Mouse (Mus musculus) hindbrain, embryonic 13.5 days (tissue): ENCODE data around the gene Styk1. TPM values are rescaled to one million over a fixed set of nuclear protein-coding genes. Genes with fewer than 3 reads are reported as not detected.

ENCODE experiments used
- ATAC-seq: fragments of 200-750 bp; cut with Nextera tagmentation; 2 replicates; pipeline ENCODE4 v1.8.0; 2017; ENCODE audit warnings: moderate TSS enrichment; ENCODE audit not compliant: low FRiP score
- H3K27ac ChIP-seq: fragments of 300-500 bp; sonication (generic); 2 replicates; pipeline ENCODE4 v1.5.1; 2015; ENCODE audit warnings: inconsistent platforms, mild to moderate bottlenecking, moderate library complexity
- H3K27me3 ChIP-seq: fragments of 300-500 bp; sonication (generic); 2 replicates; pipeline ENCODE4 v1.6.1; 2015; ENCODE audit warnings: mild to moderate bottlenecking, inconsistent platforms
- H3K36me3 ChIP-seq: fragments of 300-500 bp; sonication (generic); 2 replicates; pipeline ENCODE4 v1.6.1; 2015; ENCODE audit warnings: mild to moderate bottlenecking, inconsistent platforms
- H3K4me1 ChIP-seq: fragments of 300-500 bp; sonication (generic); replicated peaks from 2 replicates; pipeline ENCODE4 v1.6.1; 2015; ENCODE audit warnings: inconsistent platforms
- H3K4me2 ChIP-seq: fragments of 300-500 bp; sonication (generic); 2 replicates; pipeline ENCODE4 v1.6.1; 2015; ENCODE audit warnings: inconsistent platforms, mild to moderate bottlenecking, moderate library complexity
- H3K4me3 ChIP-seq: fragments of 300-500 bp; sonication (generic); 2 replicates; pipeline ENCODE4 v1.5.1; 2015; ENCODE audit warnings: mild to moderate bottlenecking, inconsistent platforms
- H3K9ac ChIP-seq: fragments of 300-500 bp; sonication (generic); 2 replicates; pipeline ENCODE4 v1.6.1; 2015; ENCODE audit warnings: mild to moderate bottlenecking, inconsistent platforms
- H3K9me3 ChIP-seq: fragments of 300-500 bp; sonication (generic); 2 replicates; pipeline ENCODE4 v1.6.1; 2016; ENCODE audit warnings: inconsistent platforms
- WGBS: fragments of 180-500 bp; shearing (Covaris S2); methylation state at CpG from one replicate; pipeline ENCODE4 v1.1.7; 2015; 5-methylcytosine and 5-hydroxymethylcytosine counted together
- polyA plus RNA-seq: library from polyadenylated mRNA; unstranded; fragments of >200 nt; fragmentation: Nextera tagmentation; extraction: Ambion mirVana; gene quantifications from 2 replicates; pipeline ENCODE4 v1.2.1, GENCODE M21; 2015

The Styk1 gene
- polyA plus RNA-seq, 1 experiment from 2014 or later = 2.7 TPM

GRCm38 (mm10) chr6:131264175-131264574 is 89.2 kb downstream of the Styk1 start:
- Histone ChIP-seq H3K27ac (no peak overlapping the region), H3K4me2 (no peak overlapping the region), H3K4me3 (no peak overlapping the region), H3K9ac (no peak overlapping the region), H3K36me3 (no peaks in the 10 kb centered on the region), H3K4me1 (no peaks in the 10 kb centered on the region), H3K27me3 (no peaks in the 10 kb centered on the region), H3K9me3 (no peaks in the 10 kb centered on the region)
- 89% methylated on average over 5 of the region's 5 CpGs for WGBS
- no peak for ATAC-seq

GRCm38 (mm10) chr6:131262778-131263177 is 90.6 kb downstream of the Styk1 start:
- H3K4me2 ChIP-seq = no peak overlapping the region
- no peaks in the 10 kb centered on the region for H3K27me3 ChIP-seq
- H3K9me3 ChIP-seq = no peaks in the 10 kb centered on the region
- no peaks in the 10 kb centered on the region for H3K36me3 ChIP-seq
- no peaks in the 10 kb centered on the region for H3K4me1 ChIP-seq
- WGBS = 66% methylated on average over 3 of the region's 3 CpGs
- no peak overlapping the region for H3K9ac ChIP-seq
- H3K4me3 ChIP-seq = no peak overlapping the region
- ATAC-seq = no peak
- no peak overlapping the region for H3K27ac ChIP-seq

GRCm38 (mm10) chr6:131262009-131262408 is 91.4 kb downstream of the Styk1 start:
- Histone ChIP-seq H3K36me3 (no peaks in the 10 kb centered on the region), H3K4me2 (no peak overlapping the region), H3K4me1 (no peaks in the 10 kb centered on the region), H3K9me3 (no peaks in the 10 kb centered on the region), H3K4me3 (no peak overlapping the region), H3K9ac (no peak overlapping the region), H3K27ac (no peak overlapping the region), H3K27me3 (no peaks in the 10 kb centered on the region)
- ATAC-seq = no peak
- WGBS = 78% methylated on average over 3 of the region's 3 CpGs

Other genes with a start within 250 kb of the Styk1 start
- gene Klra2, start 106.2 kb downstream of the Styk1 start, polyA plus RNA-seq = 0.12 TPM in 1 of 2 replicates, not detected in the other
- gene Magohb, start 60.4 kb downstream of the Styk1 start, polyA plus RNA-seq = 49.1 and 50.0 TPM in 2 replicates
- gene Ybx3, start 34.9 kb upstream of the Styk1 start, polyA plus RNA-seq = 23.0 and 26.6 TPM in 2 replicates
- not detected in 2 replicates for gene 5430401F13Rik, start 132.8 kb upstream of the Styk1 start, polyA plus RNA-seq
- gene Gm6619, start 132.8 kb upstream of the Styk1 start, polyA plus RNA-seq = not detected in 2 replicates